Comparison of ENCODE assay signal across 15 mouse cellular contexts in the genomic region with DNA sequence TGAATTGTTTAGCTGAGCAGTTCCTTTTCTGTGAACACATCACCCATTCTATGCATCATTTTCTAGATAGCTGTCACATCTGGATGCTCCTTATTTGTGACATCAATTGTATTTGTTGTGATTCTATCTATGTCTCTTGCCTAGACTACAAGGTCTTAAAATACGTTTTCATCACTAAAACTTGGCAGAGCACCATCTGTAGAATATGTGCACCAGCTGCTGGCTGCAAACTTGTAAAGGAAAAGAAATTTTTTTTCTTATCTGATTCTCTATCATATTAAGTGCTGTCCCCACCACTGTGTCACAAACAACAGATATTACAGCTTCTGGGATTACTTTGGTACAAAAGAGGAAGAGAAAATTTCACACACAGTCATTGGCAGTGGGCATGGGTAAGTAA.
A peak's percentile ranks its signal among the peaks of the same experiment; 100 is the strongest.
DNase-seq lines count a peak whose midpoint lies in the region.
"Had no signal": no experiment of that assay in that cellular context is flagged by ENCODE, and none has a peak within 500 bp of the region (broad histone marks: within the 10 kb centered on the region; RNA-seq: fewer than 3 reads in every experiment).

No protein-coding gene starts in this region.

- peak; percentile 23 to 70 for DNase-seq in frontal cortex, postnatal 36 days (ENCODE audit: low spot score in 2 of 2)
- DNase-seq in frontal cortex, postnatal 25 days (ENCODE audit: low spot score in 2 of 2): no peak
- peak; percentile 15 to 24 for DNase-seq in left cerebral cortex, adult 18-20 months (ENCODE audit: low spot score in 2 of 2)
- no peak for DNase-seq in left cerebral cortex, postnatal 4 days
- DNase-seq in brain, adult 2 months (ENCODE audit: low read depth, low spot score): peak; percentile 59
- DNase-seq in left cerebral cortex, postnatal 14 days (ENCODE audit: low spot score in 2 of 2): peak; percentile 38 to 44
- DNase-seq in neural tube, embryonic 10.5 days (ENCODE audit: extremely low spot score, low spot score): no peak
- DNase-seq: adrenal gland, adult 8-10 months; adrenal gland, postnatal 36 days; cerebellum, adult 11 months; cerebellum, adult 8-10 months; cerebellum, postnatal 14 days; embryo, embryonic 11 days; gastrocnemius, adult 2 months; gastrocnemius, postnatal 25 days had no signal

- intact Hi-C loops in left cerebral cortex, postnatal 4 days (cut with DNase I): no loop called here
- intact Hi-C loops in left cerebral cortex, postnatal 14 days (cut with DNase I): no loop called here

Comparison
In these comparisons a context has a peak if more than half of its experiments do, and no peak if none do; other contexts are left out.
1. DNase-seq: peak in frontal cortex, postnatal 36 days (2 of 2), left cerebral cortex, adult 18-20 months (2 of 2), brain, adult 2 months (single experiment) and left cerebral cortex, postnatal 14 days (2 of 2); none in frontal cortex, postnatal 25 days (0 of 2), left cerebral cortex, postnatal 4 days (single experiment) and neural tube, embryonic 10.5 days (single experiment).